Mouse (Mus musculus) lung, adult 2 months (tissue): Measurements from ENCODE around the gene Sf3a3. TPM values are rescaled to one million over a fixed set of nuclear protein-coding genes. Genes with fewer than 3 reads are reported as not detected.
A peak's percentile ranks its signal among the peaks of the same experiment; 100 is the strongest.
"Not testable (repeated sequence)": the region's sequence is repeated elsewhere in the genome, so short reads cannot be mapped to it uniquely, and the experiment has no call there.

ENCODE experiments used
- DNase-seq: peaks from one replicate; pipeline ENCODE4 v3.0.0; 2022
- H3K4me1 ChIP-seq: fragments of 200-500 bp; 2 replicates; pipeline ENCODE4 v1.6.1; 2011; ENCODE audit warnings: low read length; ENCODE audit not compliant: control insufficient read depth, insufficient read depth
- H3K4me3 ChIP-seq: fragments of 200-500 bp; replicated peaks from 2 replicates; pipeline ENCODE3; 2011; ENCODE audit warnings: low read depth, mild to moderate bottlenecking, control low read depth, low read length; ENCODE audit errors: extremely low read depth
- CTCF ChIP-seq: fragments of 200-500 bp; IDR thresholded peaks from 2 replicates; pipeline ENCODE4 v1.5.1; 2011; ENCODE audit warnings: mild to moderate bottlenecking, low read length, control low read depth; ENCODE audit not compliant: insufficient read depth
- POLR2A ChIP-seq: fragments of 200-500 bp; IDR thresholded peaks from 2 replicates; pipeline ENCODE4 v1.6.1; 2011; ENCODE audit warnings: low read depth, mild to moderate bottlenecking, control low read depth, low read length, borderline replicate concordance; ENCODE audit errors: extremely low read depth
- WGBS: fragments of 180-500 bp; shearing (Covaris S2); methylation state at CpG from one replicate; pipeline ENCODE4 v1.1.7; 2018; 5-methylcytosine and 5-hydroxymethylcytosine counted together
- polyA plus RNA-seq: library from polyadenylated mRNA; depleted of rRNA; stranded (reverse); fragments of >200 nt; gene quantifications from 2 replicates; pipeline ENCODE4 v1.2.3, GENCODE M21; 2012

The Sf3a3 gene
- polyA plus RNA-seq, 1 experiment = 11.5 TPM

DNA sequence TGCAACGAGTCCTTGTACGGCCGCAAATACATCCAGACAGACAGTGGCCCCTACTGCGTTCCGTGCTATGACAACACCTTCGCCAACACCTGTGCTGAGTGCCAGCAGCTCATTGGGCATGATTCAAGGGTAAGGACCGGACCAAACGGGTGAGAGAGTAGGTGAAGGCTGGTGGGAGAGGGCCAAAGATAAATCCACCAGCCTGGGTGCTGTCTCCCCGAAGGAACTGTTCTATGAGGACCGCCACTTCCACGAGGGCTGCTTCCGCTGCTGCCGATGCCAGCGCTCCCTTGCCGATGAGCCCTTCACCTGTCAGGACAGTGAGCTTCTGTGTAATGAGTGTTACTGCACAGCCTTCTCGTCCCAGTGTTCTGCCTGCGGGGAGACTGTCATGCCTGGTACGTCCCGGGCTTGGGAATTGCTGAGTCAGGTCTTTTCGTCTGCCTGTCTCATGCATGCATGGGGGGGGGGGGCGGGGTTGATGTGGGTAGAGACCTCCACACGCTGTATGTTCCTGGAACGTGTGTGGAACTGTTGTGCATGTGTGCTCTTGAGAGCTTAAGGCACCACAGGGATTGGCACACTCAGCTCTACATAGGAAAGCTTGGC lies 8.8 kb upstream of the Sf3a3 start:
- H3K4me1 ChIP-seq = peaks cover 42% of the 10 kb centered on the region
- no peak for DNase-seq
- WGBS = 74% methylated on average over 23 of the region's 23 CpGs
- TF ChIP-seq CTCF = no peak
- no peak for TF ChIP-seq POLR2A
- H3K4me3 ChIP-seq = no peak overlapping the region

GRCm38 (mm10) chr4:124707381-124708199 lies 7.0 kb upstream of the Sf3a3 start:
- DNase-seq, H3K4me3 ChIP-seq: not testable (repeated sequence)
- H3K4me1 ChIP-seq = peaks cover 37% of the 10 kb centered on the region
- WGBS = 84% methylated on average over 25 of the region's 25 CpGs

GRCm38 (mm10) chr4:124708200-124708517 lies 6.4 kb upstream of the Sf3a3 start:
- WGBS = 14% methylated on average over 1 of the region's 1 CpGs
- DNase-seq, H3K4me3 ChIP-seq: not testable (repeated sequence)
- peaks cover 37% of the 10 kb centered on the region for H3K4me1 ChIP-seq

- Histone ChIP-seq H3K4me3 (peak overlapping the region; percentile 71), H3K4me1 (peaks cover 32% of the 10 kb centered on the region)
- TF ChIP-seq POLR2A = peak; percentile 71; the same call in 1 of the 2 replicates
- no peak for TF ChIP-seq CTCF
- DNase-seq = peak; percentile 89
- under 1% methylated on average over 41 of the region's 41 CpGs for WGBS
These were observed 5.8 kb upstream of the Sf3a3 start for GRCm38 (mm10) chr4:124708518-124709477.

DNA sequence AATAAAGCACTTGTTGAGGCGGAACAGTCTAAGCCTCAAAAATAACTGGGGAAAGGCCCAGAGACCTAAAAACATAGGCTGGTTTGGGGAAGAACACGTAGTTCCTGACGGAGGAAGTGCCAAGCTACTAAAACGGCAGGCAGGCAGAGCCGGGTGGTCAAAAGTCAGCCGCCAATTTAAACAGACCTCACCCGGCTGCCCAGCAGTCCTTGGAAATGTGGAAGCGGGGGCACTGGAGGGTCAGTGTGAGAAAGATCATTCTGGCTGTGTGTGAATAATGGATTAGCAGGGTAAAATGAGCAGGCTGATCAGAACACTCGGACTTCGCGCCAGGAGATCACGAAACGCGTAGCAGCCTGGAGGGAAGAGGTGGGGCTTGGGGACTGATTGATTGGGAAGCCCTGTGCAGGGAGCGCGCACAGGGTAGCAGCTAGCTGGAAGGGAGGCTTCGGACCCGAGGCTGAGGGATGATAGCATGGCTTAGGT lies 4.6 kb upstream of the Sf3a3 start:
- WGBS = 3% methylated on average over 18 of the region's 18 CpGs
- TF ChIP-seq CTCF (no peak), POLR2A (no peak)
- Histone ChIP-seq H3K4me3 (peak overlapping the region; percentile 64), H3K4me1 (peaks cover 24% of the 10 kb centered on the region)
- DNase-seq = peak; percentile 47

- Histone ChIP-seq H3K4me1 (peaks cover 24% of the 10 kb centered on the region), H3K4me3 (no peak overlapping the region)
- DNase-seq = peak; percentile 24
- TF ChIP-seq POLR2A (no peak), CTCF (peak; percentile 28; the same call in 1 of the 2 replicates)
- WGBS = 4% methylated on average over 5 of the region's 5 CpGs
These were observed 3.7 kb upstream of the Sf3a3 start for GRCm38 (mm10) chr4:124710776-124711291.

DNA sequence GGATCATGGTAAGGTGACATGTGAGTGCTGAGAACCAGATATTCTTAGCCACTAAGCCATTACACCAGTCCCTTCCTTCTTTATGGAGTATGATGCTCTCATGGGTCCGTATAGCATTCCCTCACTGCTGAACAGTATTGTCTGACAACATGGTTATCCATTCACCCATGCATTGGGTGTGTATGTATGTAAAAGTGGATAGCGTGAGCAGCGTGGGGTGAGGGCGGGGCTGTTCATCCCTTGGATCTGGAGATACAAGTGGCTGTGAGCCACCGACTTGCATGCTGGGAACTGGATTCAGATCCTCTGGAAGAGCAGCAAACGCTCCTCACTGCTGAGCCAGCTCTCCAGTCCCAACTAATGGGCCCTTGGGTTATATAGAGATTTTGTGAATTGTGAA lies 2.0 kb upstream of the Sf3a3 start:
- no peak for TF ChIP-seq POLR2A
- TF ChIP-seq CTCF = no peak
- no peak for DNase-seq
- H3K4me3 ChIP-seq = no peak overlapping the region
- H3K4me1 ChIP-seq = peaks cover 23% of the 10 kb centered on the region
- WGBS = 91% methylated on average over 6 of the region's 6 CpGs

DNA sequence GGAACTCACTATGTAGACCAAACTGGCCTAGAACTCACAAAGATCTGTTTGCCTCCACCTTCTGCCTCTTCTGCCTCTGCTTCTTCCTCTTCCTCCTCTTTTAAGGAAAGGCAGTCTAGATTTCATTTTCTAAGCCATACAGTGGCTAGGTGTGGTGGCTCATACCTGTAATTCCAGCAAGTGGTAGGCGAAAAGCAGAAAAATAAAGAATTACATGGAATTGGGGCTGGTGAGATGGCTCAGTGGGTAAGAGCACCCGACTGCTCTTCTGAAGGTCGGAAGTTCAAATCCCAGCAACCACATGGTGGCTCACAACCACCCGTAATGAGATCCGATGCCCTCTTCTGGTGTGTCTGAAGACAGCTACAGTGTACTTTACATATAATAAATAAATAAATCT lies 726 bp upstream of the Sf3a3 start:
- H3K4me3 ChIP-seq, DNase-seq: not testable (repeated sequence)
- H3K4me1 ChIP-seq = peaks cover 18% of the 10 kb centered on the region
- 66% methylated on average over 5 of the region's 5 CpGs for WGBS

GRCm38 (mm10) chr4:124719101-124719500 lies 4.5 kb downstream of the Sf3a3 start:
- TF ChIP-seq POLR2A (no peak), CTCF (no peak)
- 93% methylated on average over 4 of the region's 4 CpGs for WGBS
- no peak for DNase-seq
- Histone ChIP-seq H3K4me1 (peaks cover 7% of the 10 kb centered on the region; the same call in 1 of the 2 replicates), H3K4me3 (no peak overlapping the region)
